Mouse (Mus musculus) Patski (cell line): ENCODE measurements at regions not wholly inside any gene's neighbourhood (a gene's known extent, or its start where the extent isn't known, plus 50 kb on each side); places are given as distances from the start of the nearest gene placed in this dataset.

ENCODE experiments used
- ATAC-seq: fragments of 100-300 bp; one replicate; pipeline ENCODE4 v1.8.0; 2021
- CTCF ChIA-PET: fragments of 350-600 bp; sonication (Branson Sonifier 250); formaldehyde crosslinking; loops from one replicate; lab custom pipeline; 2022; ENCODE audit warnings: inconsistent platforms; lab: Charles Lee
- POLR2A ChIA-PET: fragments of 350-600 bp; sonication (Branson Sonifier 250); formaldehyde crosslinking; loops from one replicate; lab custom pipeline; 2022; ENCODE audit warnings: antibody characterized with exemption, inconsistent platforms; lab: Charles Lee
- DNase-seq: peaks from one replicate; pipeline ENCODE4 v3.0.0-alpha.2; 2011; ENCODE audit warnings: low read depth, low spot score
- H3K27me3 ChIP-seq: fragments of 371-371 bp; one replicate; pipeline ENCODE4 v1.5.1; 2021
- CTCF ChIP-seq: fragments of 100-300 bp; IDR thresholded peaks from one replicate; pipeline ENCODE4 v1.5.1; 2021
- in situ Hi-C: fragments of 300-500 bp; cut with MboI; formaldehyde crosslinking; loops from 3 replicates; pipeline ENCODE4 v1.11.1; 2018; ENCODE audit warnings: low pct_unique_long_range_greater_than_20kb, mixed read lengths

DNA sequence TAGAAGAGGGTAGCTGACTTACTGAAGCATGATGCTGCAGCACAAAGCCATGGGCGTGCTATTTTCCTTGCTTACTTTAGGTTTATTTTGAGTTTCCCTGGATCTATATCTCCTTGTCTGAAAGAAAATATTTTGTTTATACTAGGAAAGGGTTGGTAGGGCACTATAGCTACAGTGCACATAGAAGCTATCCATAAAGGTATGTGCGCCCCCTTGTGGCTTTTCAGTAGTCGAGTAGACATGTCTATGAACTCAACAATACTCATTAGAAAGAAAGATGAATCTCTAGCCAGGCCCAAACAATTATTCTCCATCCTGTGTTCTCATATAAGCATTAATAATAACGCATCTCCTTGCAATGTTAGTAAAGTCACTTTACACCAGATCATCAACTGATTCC, 114.3 kb downstream of the Rab38 start:
- TF ChIP-seq CTCF = peak; percentile 68
- no peaks in the 10 kb centered on the region for H3K27me3 ChIP-seq
- in situ Hi-C loops = loop anchor here (10.0 to 25.0 kb wide), 3 partner anchors 200 to 450 kb away; no protein-coding TSS in a partner anchor
- DNase-seq = peak; percentile 7
- POLR2A ChIA-PET = no interaction called here
- CTCF ChIA-PET = interaction anchor here (0.6 to 1.4 kb wide), 8 partner anchors 8 to 520 kb away, joined by 3 to 5 read pairs (median 3); no protein-coding TSS in a partner anchor
- peak; percentile 78 for ATAC-seq

DNA sequence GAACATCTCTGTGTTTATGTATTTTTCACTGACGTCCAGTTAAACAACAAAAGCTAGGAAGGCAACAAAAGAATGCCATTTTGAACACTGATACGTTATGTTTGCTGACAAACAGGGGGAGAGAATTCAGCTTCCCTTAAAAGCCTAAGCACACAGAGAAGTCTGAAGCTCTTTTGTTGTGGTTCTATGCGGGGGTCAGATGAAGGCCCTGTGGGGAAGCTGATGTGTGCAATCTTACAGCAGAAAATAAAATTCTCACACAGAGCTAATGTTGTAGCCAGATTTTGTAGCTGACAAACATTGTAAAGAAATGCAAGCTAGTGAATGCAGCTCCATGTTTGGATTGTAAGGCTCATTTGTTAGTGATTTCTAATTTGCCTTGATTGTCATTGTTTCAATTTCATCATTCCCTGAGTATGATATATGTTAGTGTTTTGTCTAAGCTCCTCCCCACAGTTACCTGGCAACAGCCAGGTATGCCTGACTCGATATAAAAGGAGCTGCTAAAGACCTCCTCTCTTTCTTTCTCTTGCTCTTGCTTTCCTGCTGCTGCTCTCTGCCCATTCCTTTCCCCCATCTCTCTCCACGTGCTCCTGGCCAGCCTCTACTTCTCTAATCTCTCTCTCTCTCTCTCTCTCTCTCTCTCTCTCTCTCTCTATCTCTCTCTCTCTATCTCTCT, 115.0 kb downstream of the Rab38 start:
- ChIA-PET CTCF (interaction anchor here (0.6 to 1.4 kb wide), 7 partner anchors 9 to 520 kb away, joined by 3 to 5 read pairs (median 3); no protein-coding TSS in a partner anchor), POLR2A (no interaction called here)
- peaks cover 1% of the 10 kb centered on the region for H3K27me3 ChIP-seq
- ATAC-seq (no peak), DNase-seq (no peak)
- TF ChIP-seq CTCF = no peak
- in situ Hi-C loops = loop anchor here (10.0 to 25.0 kb wide), 3 partner anchors 200 to 450 kb away; no protein-coding TSS in a partner anchor

DNA sequence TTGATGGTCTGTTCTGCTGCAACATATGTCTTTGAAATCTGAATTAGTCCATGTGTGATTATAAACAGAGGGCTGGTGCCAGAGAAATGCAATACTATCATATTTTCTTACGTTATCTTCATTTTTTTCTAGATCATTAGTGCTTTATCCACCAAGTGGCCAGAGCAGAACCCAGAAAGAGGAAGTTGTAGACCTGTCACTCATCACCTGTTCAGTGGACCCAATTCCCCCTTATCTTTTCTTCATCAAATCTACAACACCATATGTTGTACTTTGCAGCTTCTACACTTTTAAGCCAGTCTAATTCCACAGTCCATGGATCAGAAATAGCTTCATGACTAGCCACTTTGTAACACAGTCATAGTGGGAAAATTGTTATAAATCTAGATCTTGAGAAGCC, 145.0 kb downstream of the Rab38 start:
- in situ Hi-C loops = no loop called here
- no peak for DNase-seq
- TF ChIP-seq CTCF = no peak
- ChIA-PET POLR2A (no interaction called here), CTCF (no interaction called here)
- no peak for ATAC-seq
- peaks cover 6% of the 10 kb centered on the region for H3K27me3 ChIP-seq

DNA sequence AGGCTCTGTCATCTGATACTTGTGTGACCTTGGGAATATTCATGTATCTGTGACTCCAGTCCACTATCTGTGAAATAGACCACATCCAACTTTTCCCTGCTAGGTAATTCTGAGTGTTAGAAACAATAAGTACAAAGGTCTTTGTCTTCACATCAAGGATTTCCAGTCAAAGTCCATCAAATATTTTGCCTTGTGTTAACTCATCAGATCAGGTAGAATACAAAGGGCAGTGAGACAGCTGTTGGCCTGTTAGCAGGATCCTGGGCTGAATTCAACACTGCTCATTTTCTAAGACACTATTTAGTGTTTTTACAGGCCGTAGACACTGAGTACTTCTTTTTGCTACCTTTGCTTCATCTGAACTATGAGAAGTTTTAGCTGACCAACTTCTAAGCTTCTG, 170.7 kb downstream of the Rab38 start:
- no peak for ATAC-seq
- TF ChIP-seq CTCF = no peak
- H3K27me3 ChIP-seq = no peaks in the 10 kb centered on the region
- no peak for DNase-seq
- ChIA-PET CTCF (no interaction called here), POLR2A (no interaction called here)
- in situ Hi-C loops = no loop called here
